Mouse (Mus musculus) midbrain, embryonic 13.5 days (tissue): ENCODE measurements around the gene Emilin3. TPM values are rescaled to one million over a fixed set of nuclear protein-coding genes. Genes with fewer than 3 reads are reported as not detected.

Source experiments
- ATAC-seq: fragments of 200-750 bp; cut with Nextera tagmentation; 2 replicates; pipeline ENCODE4 v1.8.0; 2017; ENCODE audit warnings: mild to moderate bottlenecking, moderate TSS enrichment, moderate library complexity
- H3K27ac ChIP-seq: fragments of 300-500 bp; sonication (generic); 2 replicates; pipeline ENCODE4 v1.5.1; 2015; ENCODE audit warnings: inconsistent platforms, mild to moderate bottlenecking, moderate library complexity
- H3K27me3 ChIP-seq: fragments of 300-500 bp; sonication (generic); 2 replicates; pipeline ENCODE4 v1.6.1; 2015; ENCODE audit warnings: mild to moderate bottlenecking, inconsistent platforms
- H3K36me3 ChIP-seq: fragments of 300-500 bp; sonication (generic); 2 replicates; pipeline ENCODE4 v1.6.1; 2015; ENCODE audit warnings: mild to moderate bottlenecking, inconsistent platforms
- H3K4me1 ChIP-seq: fragments of 300-500 bp; sonication (generic); replicated peaks from 2 replicates; pipeline ENCODE4 v1.6.1; 2015; ENCODE audit warnings: inconsistent platforms
- H3K4me2 ChIP-seq: fragments of 300-500 bp; sonication (generic); replicated peaks from 2 replicates; pipeline ENCODE4 v1.6.1; 2015; ENCODE audit warnings: moderate library complexity, mild to moderate bottlenecking, inconsistent platforms
- H3K4me3 ChIP-seq: fragments of 300-500 bp; sonication (generic); replicated peaks from 2 replicates; pipeline ENCODE4 v1.5.1; 2015; ENCODE audit warnings: mild to moderate bottlenecking, inconsistent platforms
- H3K9ac ChIP-seq: fragments of 300-500 bp; sonication (generic); replicated peaks from 2 replicates; pipeline ENCODE4 v1.6.1; 2015; ENCODE audit warnings: mild to moderate bottlenecking, inconsistent platforms
- H3K9me3 ChIP-seq: fragments of 300-500 bp; sonication (generic); 2 replicates; pipeline ENCODE4 v1.6.1; 2016; ENCODE audit warnings: mild to moderate bottlenecking, inconsistent platforms
- WGBS: fragments of 180-500 bp; shearing (Covaris S2); methylation state at CpG from one replicate; pipeline ENCODE4 v1.1.7; 2015; 5-methylcytosine and 5-hydroxymethylcytosine counted together
- polyA plus RNA-seq: library from polyadenylated mRNA; unstranded; fragments of >200 nt; fragmentation: Nextera tagmentation; extraction: Ambion mirVana; gene quantifications from 2 replicates; pipeline ENCODE4 v1.2.1, GENCODE M21; 2015

The Emilin3 gene
- polyA plus RNA-seq, 1 experiment from 2014 or later, result 0.98 TPM

DNA sequence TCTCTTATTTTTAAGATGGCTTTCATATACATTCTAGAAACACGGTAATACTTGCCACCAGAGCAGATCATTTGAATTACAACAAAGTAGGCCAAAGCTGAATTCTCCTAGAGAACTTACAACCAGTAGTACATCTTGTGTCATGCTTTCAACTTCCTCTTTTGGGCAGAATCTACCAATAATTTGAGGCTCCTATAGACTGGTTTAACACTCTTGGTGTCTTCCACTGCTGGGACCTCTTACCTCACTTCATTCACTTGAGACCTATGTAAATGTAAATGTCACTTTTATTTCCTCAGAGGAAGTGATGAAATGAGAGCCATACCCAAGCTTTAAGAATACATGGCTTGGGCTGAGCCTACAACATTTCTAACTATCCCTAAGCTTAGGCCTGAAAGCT, 48.0 kb downstream of the Emilin3 start:
- Histone ChIP-seq H3K9me3 (no peaks in the 10 kb centered on the region), H3K4me1 (0 out of 2 replicates have a peak, but pooled peaks cover 3% of the 10 kb centered on the region), H3K4me3 (no peak overlapping the region), H3K27me3 (no peaks in the 10 kb centered on the region), H3K4me2 (no peak overlapping the region), H3K27ac (no peak overlapping the region), H3K9ac (no peak overlapping the region), H3K36me3 (no peaks in the 10 kb centered on the region)
- ATAC-seq, result no peak
- WGBS, result 100% methylated on average over 1 of the region's 1 CpGs

DNA sequence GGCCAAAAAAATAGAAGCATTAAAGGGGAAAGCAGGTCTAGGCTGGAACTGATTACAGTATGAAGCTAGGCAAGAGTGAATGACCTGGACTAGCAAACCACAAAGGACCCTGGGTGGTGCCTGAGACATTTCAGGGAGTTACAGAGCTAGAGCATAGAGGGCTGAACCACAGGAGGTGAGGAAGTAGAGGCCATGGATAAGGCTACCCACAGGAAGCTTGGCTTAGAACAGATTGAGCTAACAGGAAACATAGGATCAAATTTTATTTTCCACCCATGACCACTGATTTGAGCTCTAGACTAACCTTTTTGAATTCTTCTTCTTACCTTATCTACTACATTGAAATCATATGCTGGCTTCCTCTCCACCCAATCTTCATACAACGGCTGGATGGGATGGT, 51.8 kb downstream of the Emilin3 start:
- no peaks in the 10 kb centered on the region for H3K36me3 ChIP-seq
- no peak overlapping the region for H3K9ac ChIP-seq
- ATAC-seq, result no peak
- 98% methylated on average over 1 of the region's 1 CpGs for WGBS
- H3K27me3 ChIP-seq, result no peaks in the 10 kb centered on the region
- H3K27ac ChIP-seq, result no peak overlapping the region
- no peaks in the 10 kb centered on the region for H3K9me3 ChIP-seq
- H3K4me2 ChIP-seq, result no peak overlapping the region
- H3K4me1 ChIP-seq, result no peaks in the 10 kb centered on the region
- H3K4me3 ChIP-seq, result no peak overlapping the region

Other genes with a start within 250 kb of the Emilin3 start
- 68.2 and 74.3 TPM in 2 replicates for gene Plcg1, start 181.0 kb downstream of the Emilin3 start, polyA plus RNA-seq
- 17.1 TPM in 2 replicates for gene Zhx3, start 39.3 kb downstream of the Emilin3 start, polyA plus RNA-seq
- gene Lpin3, start 31.7 kb downstream of the Emilin3 start, polyA plus RNA-seq, result 0.24 and 0.38 TPM in 2 replicates
- gene Chd6, start 196.7 kb upstream of the Emilin3 start, polyA plus RNA-seq, result 42.6 and 44.9 TPM in 2 replicates